In genomic region chr17:32389101-32389659, GRCm38 (mm10) we compare ENCODE assay signal across 8 mouse cellular contexts. TPM values are rescaled to one million over a fixed set of nuclear protein-coding genes. Genes with fewer than 3 reads are reported as not detected.
A peak's percentile ranks its signal among the peaks of the same experiment; 100 is the strongest.
DNase-seq lines count a peak whose midpoint lies in the region; ATAC-seq lines count a peak whose summit lies in the region.

Gene Wiz (minus strand): TSS chr17:32389439.

- peak; percentile 81 for ATAC-seq in common myeloid progenitor, adult 5-6 weeks (replicated peaks; ENCODE audit: low read depth, poor library complexity, severe bottlenecking)

- peaks cover 28% of the 10 kb centered on the region for H3K4me1 ChIP-seq in megakaryocyte, embryonic 14.5 days

- H3K4me3 ChIP-seq in megakaryocyte, embryonic 14.5 days (replicated peaks) = peak within 1 kb of the TSS; percentile 96

- H3K27me3 ChIP-seq in megakaryocyte, embryonic 14.5 days (replicated peaks) = no peaks in the 10 kb centered on the region

- DNase-seq in ZHBTc4 (ENCODE audit: low read depth, low spot score) = peak; percentile 88
- peak; percentile 92 to 94 for DNase-seq in gastrocnemius, adult 8-10 months (ENCODE audit: low spot score in 2 of 2)
- peak; percentile 58 for DNase-seq in hindlimb bud, embryonic 11.5 days (ENCODE audit: extremely low spot score, low read depth, low spot score)
- peak; percentile 88 to 95 for DNase-seq in left cerebral cortex, adult 8-10 months (ENCODE audit: low spot score in 2 of 2)
- peak; percentile 96 for DNase-seq in right cerebral cortex, postnatal 10 days (ENCODE audit: low spot score in 2 of 2)
- DNase-seq in urinary bladder, postnatal 25 days (ENCODE audit: low spot score) = peak; percentile 92

- H3K36me3 ChIP-seq in megakaryocyte, embryonic 14.5 days (replicated peaks; ENCODE audit: low read length) = peaks cover 60% of the 10 kb centered on the region

- H3K9me3 ChIP-seq in megakaryocyte, embryonic 14.5 days = no peaks in the 10 kb centered on the region

RNA-seq across cellular contexts. Expression of gene Wiz, which starts in this region (rescaled TPM):
- 13.2 and 15.7 TPM in 2 replicates for total RNA-seq in common myeloid progenitor, adult 5-6 weeks (2017)
- 10 to 100 TPM; 13.5 to 14.1 (median 13.6) TPM for total RNA-seq in gastrocnemius, adult 8-10 months (2022)
- total RNA-seq in left cerebral cortex, adult 8-10 months (2022) = 10 to 100 TPM; 46.6 to 50.3 (median 49.1) TPM
- polyA plus RNA-seq in megakaryocyte, embryonic 14.5 days (2012; ENCODE audit: insufficient read depth, low replicate concordance) = 32.7 and 47.1 TPM in 2 replicates

Comparison
In these comparisons a context has a peak if more than half of its experiments do, and no peak if none do; other contexts are left out.
1. Peak in every context shown above with its lines: DNase-seq, ATAC-seq and H3K4me3 ChIP-seq.